Mouse (Mus musculus) kidney, adult 2 months (tissue): ENCODE results near the gene Ifitm1.

Source experiments
- CTCF ChIP-seq: fragments of 200-500 bp; conservative IDR thresholded peaks from 2 replicates; pipeline ENCODE4 v1.5.1; 2011; ENCODE audit warnings: low read depth, mild to moderate bottlenecking, control low read depth, low read length, moderate library complexity, mixed read lengths; ENCODE audit not compliant: insufficient read depth, insufficient read length
- POLR2A ChIP-seq: fragments of 200-500 bp; IDR thresholded peaks from one replicate; pipeline ENCODE4 v1.6.1; 2011; ENCODE audit warnings: low read depth, low read length, control low read depth

DNA sequence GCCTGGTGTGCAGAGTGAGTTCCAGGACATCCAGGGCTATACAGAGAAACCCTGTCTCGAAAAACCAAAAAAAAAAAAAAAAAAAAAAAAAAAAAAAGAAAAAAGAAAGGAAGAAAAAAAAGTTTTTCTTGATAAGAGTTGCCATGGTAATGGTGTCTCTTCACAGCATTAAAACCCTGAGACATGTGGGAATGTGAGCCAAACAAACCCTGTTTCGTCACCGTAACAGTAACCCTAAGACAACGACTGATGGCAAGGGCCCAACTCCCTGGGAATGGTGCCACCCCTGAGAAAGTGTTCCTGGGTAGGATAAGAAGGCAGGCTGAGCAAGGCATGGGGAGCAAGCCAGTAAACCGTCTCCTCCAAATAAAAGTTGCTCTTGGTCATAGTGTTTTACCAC is 39.9 kb downstream of the Ifitm1 start:
- no peak for TF ChIP-seq POLR2A
- no peak for TF ChIP-seq CTCF
